Mouse (Mus musculus) kidney, embryonic 14.5 days (tissue): ENCODE measurements at regions not wholly inside any gene's neighbourhood (a gene's known extent, or its start where the extent isn't known, plus 50 kb on each side); places are given as distances from the start of the nearest gene placed in this dataset.

Experiments used
- ATAC-seq: fragments of 200-750 bp; cut with Nextera tagmentation; 2 replicates; pipeline ENCODE4 v1.8.0; 2017; ENCODE audit warnings: moderate number of reproducible peaks, mild to moderate bottlenecking, moderate TSS enrichment, moderate library complexity; ENCODE audit not compliant: low FRiP score, low TSS enrichment
- H3K27ac ChIP-seq: fragments of 300-500 bp; sonication (generic); 2 replicates; pipeline ENCODE4 v1.5.1; 2014; ENCODE audit warnings: low read depth, mild to moderate bottlenecking, low read length, moderate library complexity, mixed read lengths
- H3K27me3 ChIP-seq: fragments of 300-500 bp; sonication (generic); 2 replicates; pipeline ENCODE4 v1.6.1; 2014; ENCODE audit warnings: mild to moderate bottlenecking, low read length; ENCODE audit not compliant: control insufficient read depth, insufficient read depth
- H3K36me3 ChIP-seq: fragments of 300-500 bp; sonication (generic); 2 replicates; pipeline ENCODE4 v1.6.1; 2014; ENCODE audit warnings: low read length, mixed read lengths; ENCODE audit not compliant: control insufficient read depth, insufficient read depth
- H3K4me1 ChIP-seq: fragments of 300-500 bp; sonication (generic); 2 replicates; pipeline ENCODE4 v1.6.1; 2014; ENCODE audit warnings: low read length, mixed read lengths; ENCODE audit not compliant: control insufficient read depth, insufficient read depth
- H3K4me2 ChIP-seq: fragments of 300-500 bp; sonication (generic); replicated peaks from 2 replicates; pipeline ENCODE4 v1.6.1; 2014; ENCODE audit warnings: low read depth, mild to moderate bottlenecking, low read length
- H3K4me3 ChIP-seq: fragments of 300-500 bp; sonication (generic); 2 replicates; pipeline ENCODE4 v1.5.1; 2014; ENCODE audit warnings: mild to moderate bottlenecking, low read length
- H3K9ac ChIP-seq: fragments of 300-500 bp; sonication (generic); 2 replicates; pipeline ENCODE4 v1.6.1; 2014; ENCODE audit warnings: low read depth, mild to moderate bottlenecking, low read length, moderate library complexity
- H3K9me3 ChIP-seq: fragments of 300-500 bp; sonication (generic); 2 replicates; pipeline ENCODE4 v1.6.1; 2016; ENCODE audit warnings: low read length; ENCODE audit not compliant: control insufficient read depth
- WGBS: fragments of 180-500 bp; shearing (Covaris S2); extraction: QIAGEN DNeasy Blood & Tissue Kit; methylation state at CpG from one replicate; pipeline ENCODE4 v1.1.7; 2014; 5-methylcytosine and 5-hydroxymethylcytosine counted together

DNA sequence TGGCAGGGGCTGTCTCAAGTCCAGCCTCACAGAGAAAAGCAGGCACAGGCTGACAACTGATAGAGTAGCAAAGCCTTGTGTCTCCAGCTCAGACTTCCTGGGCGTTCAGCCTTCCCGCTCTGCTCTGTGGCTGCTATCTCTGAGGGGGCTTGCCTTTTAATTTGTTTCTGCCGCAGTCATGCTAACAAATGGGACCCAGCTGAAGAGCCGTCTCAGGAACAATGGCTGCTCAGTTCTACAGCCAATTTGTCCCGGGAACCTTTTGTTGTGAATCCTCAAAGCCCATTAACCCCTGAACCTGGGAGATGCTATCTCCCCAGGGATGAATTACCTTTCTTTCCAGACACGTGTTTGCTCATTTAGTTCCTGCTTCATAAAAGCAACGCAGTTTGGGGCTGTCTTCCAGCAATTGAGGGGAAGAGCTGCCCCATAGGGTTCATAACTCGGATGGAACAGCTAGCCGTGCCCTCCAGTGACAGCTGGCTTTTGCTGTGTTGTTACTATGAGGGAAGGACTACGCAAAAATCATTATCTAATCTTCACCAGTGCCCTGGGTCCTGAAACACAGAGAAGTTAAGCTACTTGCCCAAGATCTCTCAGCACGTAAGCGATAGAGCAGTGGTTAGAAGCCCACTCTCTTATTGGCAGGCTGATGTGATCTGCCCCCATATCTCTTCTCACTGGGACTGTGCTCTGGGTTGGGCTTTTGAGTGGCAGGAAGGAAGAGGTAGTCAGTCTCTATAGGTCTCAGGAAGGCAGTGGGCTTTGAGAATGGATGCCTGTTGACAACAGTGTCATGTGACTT, 240.9 kb downstream of the Rybp start:
- Histone ChIP-seq H3K9ac (no peak overlapping the region), H3K9me3 (no peaks in the 10 kb centered on the region), H3K4me2 (no peak overlapping the region), H3K27me3 (0 out of 2 replicates have a peak, but pooled peaks cover under 1% of the 10 kb centered on the region), H3K4me1 (no peaks in the 10 kb centered on the region), H3K27ac (no peak overlapping the region), H3K36me3 (no peaks in the 10 kb centered on the region), H3K4me3 (no peak overlapping the region)
- ATAC-seq: no peak
- 24% methylated on average over 12 of the region's 12 CpGs for WGBS

DNA sequence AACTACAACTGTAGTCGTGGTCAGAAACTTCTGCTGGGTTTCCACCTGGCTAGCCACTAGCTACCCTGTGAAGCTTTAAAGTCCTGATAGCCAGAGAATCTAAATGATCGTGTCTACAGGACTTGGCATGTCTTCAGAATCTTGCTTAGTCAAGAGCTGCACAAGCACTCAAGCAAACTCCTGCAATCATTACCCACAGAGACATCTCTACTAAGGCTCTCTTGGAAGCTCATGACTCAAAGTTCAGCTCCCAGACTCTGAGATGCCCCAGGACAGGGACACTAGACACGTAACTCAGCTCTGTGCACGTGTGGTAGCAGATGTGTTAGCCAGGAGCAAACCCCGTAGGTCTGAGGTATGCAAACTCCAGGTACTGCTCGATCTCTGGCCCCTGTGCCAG, 242.2 kb downstream of the Rybp start:
- H3K4me3 ChIP-seq: no peak overlapping the region
- no peaks in the 10 kb centered on the region for H3K4me1 ChIP-seq
- no peak for ATAC-seq
- H3K9ac ChIP-seq: no peak overlapping the region
- H3K27ac ChIP-seq: no peak overlapping the region
- no peak overlapping the region for H3K4me2 ChIP-seq
- H3K9me3 ChIP-seq: no peaks in the 10 kb centered on the region
- H3K36me3 ChIP-seq: no peaks in the 10 kb centered on the region
- WGBS: 81% methylated on average over 6 of the region's 6 CpGs
- H3K27me3 ChIP-seq: 0 out of 2 replicates have a peak, but pooled peaks cover 4% of the 10 kb centered on the region

DNA sequence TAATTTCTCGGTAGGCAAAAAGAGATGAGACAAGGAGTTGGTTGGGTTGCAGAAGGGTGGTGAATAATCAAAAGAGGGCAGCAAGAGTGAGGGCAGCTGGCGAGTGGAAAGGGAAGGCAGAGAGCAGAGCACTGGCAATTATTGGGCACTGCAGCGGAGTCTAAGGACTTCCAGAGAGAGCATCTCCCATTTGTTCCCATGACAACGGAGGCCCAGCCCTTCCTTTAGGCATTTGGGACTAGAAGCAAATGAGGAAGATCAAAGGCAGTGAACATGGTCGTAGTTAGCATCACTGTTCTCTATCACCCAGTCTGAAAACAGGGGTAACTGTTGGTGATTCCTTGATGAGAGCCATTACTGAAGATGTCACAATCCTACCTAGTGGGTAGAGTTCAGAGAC, 246.1 kb downstream of the Rybp start:
- Histone ChIP-seq H3K4me3 (no peak overlapping the region), H3K9me3 (no peaks in the 10 kb centered on the region), H3K36me3 (no peaks in the 10 kb centered on the region), H3K27me3 (0 out of 2 replicates have a peak, but pooled peaks cover 4% of the 10 kb centered on the region), H3K4me1 (no peaks in the 10 kb centered on the region), H3K9ac (no peak overlapping the region), H3K4me2 (no peak overlapping the region), H3K27ac (no peak overlapping the region)
- ATAC-seq: no peak
- 27% methylated on average over 5 of the region's 5 CpGs for WGBS

DNA sequence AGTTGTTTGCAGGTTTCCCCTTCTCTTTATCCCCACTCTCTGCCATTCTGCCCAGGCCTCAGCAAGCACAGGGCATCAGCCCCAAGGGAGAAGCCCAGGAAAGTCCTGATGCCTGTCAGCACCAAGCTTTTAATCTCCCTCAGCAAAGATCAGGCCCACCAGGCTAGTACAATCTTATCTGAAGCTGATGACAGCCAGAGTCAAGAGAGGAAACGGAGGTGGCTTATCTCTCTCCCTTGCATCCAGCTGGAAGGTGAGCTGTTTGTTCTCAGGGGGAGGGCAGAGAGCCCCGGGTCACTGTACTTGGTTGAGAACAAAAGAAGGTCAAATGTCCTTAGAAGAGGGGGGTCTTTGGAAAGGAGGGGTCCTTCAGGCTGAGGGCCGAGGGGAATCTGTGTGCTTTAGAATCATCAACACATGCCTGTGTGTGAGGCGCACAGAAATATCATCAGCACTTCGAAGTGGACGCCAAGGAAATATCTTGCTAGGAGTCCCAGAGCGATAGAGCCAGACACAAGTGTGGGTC, 246.8 kb downstream of the Rybp start:
- no peak overlapping the region for H3K4me2 ChIP-seq
- H3K27ac ChIP-seq: no peak overlapping the region

DNA sequence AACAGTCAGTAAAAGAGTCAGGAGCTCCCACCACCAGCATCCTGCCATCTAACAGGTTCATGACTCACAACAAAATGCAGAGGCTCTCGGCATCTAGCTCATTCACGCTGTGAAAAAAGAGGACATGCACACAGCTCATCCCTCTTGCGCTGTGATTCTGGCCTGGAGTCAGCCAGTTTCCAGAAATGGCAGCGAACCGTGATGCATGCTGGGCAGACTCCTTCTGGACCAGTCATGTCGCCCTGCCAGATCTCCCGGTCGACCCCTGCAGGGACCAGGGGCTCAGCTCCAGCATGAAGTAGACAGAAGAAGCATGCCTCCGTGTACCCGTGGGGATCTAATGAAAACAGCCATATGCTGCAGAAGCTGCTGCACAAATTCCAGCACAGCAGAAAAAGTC, 254.6 kb downstream of the Rybp start:
- no peaks in the 10 kb centered on the region for H3K36me3 ChIP-seq
- no peak overlapping the region for H3K9ac ChIP-seq
- H3K9me3 ChIP-seq: no peaks in the 10 kb centered on the region
- no peaks in the 10 kb centered on the region for H3K4me1 ChIP-seq
- H3K4me2 ChIP-seq: no peak overlapping the region
- H3K27me3 ChIP-seq: no peaks in the 10 kb centered on the region
- H3K4me3 ChIP-seq: no peak overlapping the region
- H3K27ac ChIP-seq: no peak overlapping the region
- ATAC-seq: no peak
- WGBS: 78% methylated on average over 10 of the region's 10 CpGs

More for the DNA sequence above, 246.8 kb downstream of the Rybp start:
- no peaks in the 10 kb centered on the region for H3K4me1 ChIP-seq
- H3K4me3 ChIP-seq: no peak overlapping the region
- no peaks in the 10 kb centered on the region for H3K36me3 ChIP-seq
- H3K27me3 ChIP-seq: 0 out of 2 replicates have a peak, but pooled peaks cover 4% of the 10 kb centered on the region
- 54% methylated on average over 7 of the region's 7 CpGs for WGBS
- ATAC-seq: no peak
- H3K9me3 ChIP-seq: no peaks in the 10 kb centered on the region
- no peak overlapping the region for H3K9ac ChIP-seq

DNA sequence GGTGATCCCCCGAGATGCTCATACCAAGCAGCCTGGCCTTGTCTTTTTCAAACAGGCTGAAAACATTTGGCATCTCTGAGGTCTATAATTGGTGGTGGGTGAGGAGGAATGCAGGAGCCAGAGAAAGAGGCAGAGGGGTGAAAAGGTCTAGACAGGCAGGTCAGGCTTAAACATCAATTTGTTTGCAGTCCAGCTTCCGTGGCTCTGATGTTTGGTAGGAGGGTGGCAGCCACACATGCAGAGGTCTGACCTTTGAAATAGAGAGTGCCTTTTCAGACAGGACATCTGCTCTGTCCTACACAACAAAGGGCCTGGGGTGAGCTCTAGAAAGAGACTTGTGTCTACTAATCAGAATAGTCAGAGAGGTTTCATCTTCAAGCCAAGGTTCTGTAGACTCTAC, 256.8 kb downstream of the Rybp start:
- H3K27ac ChIP-seq: no peak overlapping the region
- H3K4me3 ChIP-seq: no peak overlapping the region
- H3K9ac ChIP-seq: no peak overlapping the region
- WGBS: 24% methylated on average over 2 of the region's 2 CpGs
- ATAC-seq: no peak
- H3K4me2 ChIP-seq: no peak overlapping the region
- H3K27me3 ChIP-seq: no peaks in the 10 kb centered on the region
- H3K9me3 ChIP-seq: no peaks in the 10 kb centered on the region
- H3K36me3 ChIP-seq: no peaks in the 10 kb centered on the region
- H3K4me1 ChIP-seq: no peaks in the 10 kb centered on the region

DNA sequence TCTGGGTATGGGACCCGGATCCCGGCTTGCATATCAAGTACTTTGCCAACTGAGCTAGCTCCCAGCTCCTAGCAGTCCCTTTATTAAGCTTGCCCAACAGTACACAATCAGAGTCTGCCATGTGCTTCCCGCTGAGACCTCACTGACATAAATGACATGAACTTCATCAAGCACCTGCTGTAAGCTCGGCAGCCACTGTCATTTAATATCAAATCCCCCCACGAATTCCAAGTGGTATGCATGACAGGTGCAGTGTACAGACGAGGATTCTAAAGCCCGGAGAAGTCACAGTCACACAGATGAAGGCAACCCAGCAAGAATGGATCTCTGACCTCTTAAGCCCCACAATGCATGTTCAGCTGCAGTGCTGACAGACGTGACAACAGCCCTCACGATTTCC, 257.3 kb downstream of the Rybp start:
- H3K27ac ChIP-seq: no peak overlapping the region
- H3K4me3 ChIP-seq: no peak overlapping the region
- H3K9ac ChIP-seq: no peak overlapping the region
- H3K9me3 ChIP-seq: no peaks in the 10 kb centered on the region
- H3K36me3 ChIP-seq: no peaks in the 10 kb centered on the region
- H3K4me1 ChIP-seq: no peaks in the 10 kb centered on the region
- no peak for ATAC-seq
- 59% methylated on average over 9 of the region's 9 CpGs for WGBS
- H3K27me3 ChIP-seq: no peaks in the 10 kb centered on the region
- no peak overlapping the region for H3K4me2 ChIP-seq

DNA sequence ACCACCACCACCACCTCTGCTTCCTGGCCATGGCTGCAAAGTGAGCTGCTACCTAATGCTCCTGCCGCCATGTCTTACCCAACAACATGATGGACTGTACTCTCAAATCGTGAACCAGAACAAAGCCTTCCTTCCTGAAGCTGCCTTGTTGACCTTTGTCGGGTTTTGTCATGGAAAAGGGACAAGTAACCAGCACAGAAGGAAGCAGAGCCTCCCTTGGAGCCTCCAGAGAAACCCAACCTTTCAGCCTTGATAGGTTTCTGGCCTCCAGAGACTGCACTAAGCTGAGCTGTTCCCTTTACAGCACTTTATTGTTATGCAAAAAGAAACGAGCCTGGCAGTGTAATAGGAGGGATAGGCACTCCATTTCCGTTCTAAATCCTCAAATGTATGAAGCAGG, 259.8 kb downstream of the Rybp start:
- Histone ChIP-seq H3K9ac (no peak overlapping the region), H3K36me3 (no peaks in the 10 kb centered on the region), H3K9me3 (no peaks in the 10 kb centered on the region), H3K4me3 (no peak overlapping the region), H3K4me2 (no peak overlapping the region), H3K4me1 (no peaks in the 10 kb centered on the region), H3K27ac (no peak overlapping the region), H3K27me3 (peaks cover 2% of the 10 kb centered on the region; the same call in 1 of the 2 replicates)
- ATAC-seq: no peak
- 50% methylated on average over 5 of the region's 5 CpGs for WGBS

DNA sequence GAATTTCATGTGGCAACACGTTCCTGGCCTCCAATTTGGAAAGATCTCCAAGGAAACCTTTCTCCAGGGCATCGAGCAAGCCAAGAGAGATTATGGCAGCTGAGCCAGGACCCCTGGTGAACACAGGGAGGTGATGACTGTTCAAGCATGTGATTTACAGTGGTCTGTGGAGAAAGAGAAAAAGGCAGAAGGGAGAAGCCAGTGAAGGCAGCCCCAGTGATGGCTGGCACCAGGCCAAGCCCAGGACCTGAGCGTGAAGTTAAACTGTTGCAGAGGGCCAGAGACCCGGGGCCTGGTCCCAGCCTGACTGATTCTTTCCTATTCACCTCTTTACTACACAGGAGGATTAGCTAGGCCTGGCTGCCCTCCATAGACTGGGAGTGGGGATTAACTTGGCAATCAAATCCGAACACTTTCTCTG, 261.7 kb downstream of the Rybp start:
- peaks cover 2% of the 10 kb centered on the region; the same call in 1 of the 2 replicates for H3K27me3 ChIP-seq
- no peak overlapping the region for H3K27ac ChIP-seq
- H3K4me2 ChIP-seq: no peak overlapping the region
- H3K4me1 ChIP-seq: no peaks in the 10 kb centered on the region
- ATAC-seq: no peak
- H3K4me3 ChIP-seq: no peak overlapping the region
- no peaks in the 10 kb centered on the region for H3K9me3 ChIP-seq
- no peaks in the 10 kb centered on the region for H3K36me3 ChIP-seq
- 46% methylated on average over 5 of the region's 5 CpGs for WGBS
- no peak overlapping the region for H3K9ac ChIP-seq
